In the genomic region with DNA sequence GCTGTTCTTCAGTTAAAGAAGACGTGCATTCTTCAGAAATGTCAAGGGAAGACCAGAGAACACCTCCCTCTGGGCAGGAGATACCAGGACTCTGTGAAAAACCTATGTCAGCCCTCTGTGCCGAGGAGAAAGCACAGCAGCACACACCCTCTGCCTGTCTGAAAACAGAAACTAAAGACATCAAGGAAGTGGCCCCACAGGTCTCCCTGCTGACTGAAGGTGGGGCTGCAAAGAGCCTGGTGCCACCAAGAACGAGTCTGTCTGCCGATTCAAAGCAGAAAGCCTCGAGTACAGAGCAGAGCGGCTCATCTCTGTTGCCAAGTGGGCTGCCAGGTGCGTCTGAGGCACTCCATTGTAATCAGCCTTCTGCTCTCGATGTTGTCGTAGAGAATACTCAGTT, we compare ENCODE assay signal across 9 mouse cellular contexts.
DNase-seq lines count a peak whose midpoint lies in the region; ATAC-seq and TF ChIP-seq lines count a peak whose summit lies in the region.
"Had no signal": no experiment of that assay in that cellular context is flagged by ENCODE, and none has a peak within 500 bp of the region (broad histone marks: within the 10 kb centered on the region; RNA-seq: fewer than 3 reads in every experiment).

No protein-coding gene starts in this region.

- peak overlapping the region; percentile 88 for H3K27ac ChIP-seq in heart, embryonic 12.5 days (ENCODE audit: poor library complexity, severe bottlenecking)
- peak overlapping the region; percentile 12; the same call in 1 of the 2 replicates for H3K27ac ChIP-seq in lung, embryonic 16.5 days (ENCODE audit: low read length)
- no peak overlapping the region for H3K27ac ChIP-seq in hindbrain, postnatal 0 days

- no peaks in the 10 kb centered on the region for H3K27me3 ChIP-seq in heart, embryonic 12.5 days (replicated peaks)
- no peaks in the 10 kb centered on the region for H3K27me3 ChIP-seq in lung, embryonic 16.5 days (ENCODE audit: control insufficient read depth, insufficient read depth, low read depth, low read length)
- no peaks in the 10 kb centered on the region for H3K27me3 ChIP-seq in hindbrain, postnatal 0 days (ENCODE audit: insufficient read depth, low read length)
- H3K27me3 ChIP-seq: lung, embryonic 15.5 days had no signal

- WGBS in heart, embryonic 12.5 days: 61% methylated on average over 9 of the region's 9 CpGs
- 66% methylated on average over 9 of the region's 9 CpGs for WGBS in lung, embryonic 16.5 days
- WGBS in hindbrain, postnatal 0 days: 72% methylated on average over 9 of the region's 9 CpGs

- peaks cover 30% of the 10 kb centered on the region for H3K36me3 ChIP-seq in heart, embryonic 12.5 days
- H3K36me3 ChIP-seq in lung, embryonic 16.5 days (ENCODE audit: control insufficient read depth, insufficient read depth, low read length): peaks cover 22% of the 10 kb centered on the region
- no peaks in the 10 kb centered on the region for H3K36me3 ChIP-seq in hindbrain, postnatal 0 days (ENCODE audit: insufficient read depth, low read length)

- TF ChIP-seq CTCF in hindbrain, postnatal 0 days (IDR thresholded peaks at IDR 0.05; ENCODE audit: low read depth): no peak

- H3K4me3 ChIP-seq in heart, embryonic 12.5 days: no peak overlapping the region
- H3K4me3 ChIP-seq in lung, embryonic 16.5 days (ENCODE audit: low read length): no peak overlapping the region
- no peak overlapping the region for H3K4me3 ChIP-seq in hindbrain, postnatal 0 days (ENCODE audit: low read length)
- H3K4me3 ChIP-seq: lung, embryonic 15.5 days had no signal

- 0 out of 2 replicates have a peak overlapping the region, but pooled peaks have one; percentile 20 for H3K9ac ChIP-seq in heart, embryonic 12.5 days
- no peak overlapping the region for H3K9ac ChIP-seq in lung, embryonic 16.5 days (ENCODE audit: low read length)
- H3K9ac ChIP-seq in hindbrain, postnatal 0 days (replicated peaks; ENCODE audit: low read length): no peak overlapping the region
- H3K9ac ChIP-seq: lung, embryonic 15.5 days had no signal

- H3K4me1 ChIP-seq in heart, embryonic 12.5 days (replicated peaks): peaks cover 57% of the 10 kb centered on the region
- H3K4me1 ChIP-seq in lung, embryonic 16.5 days (replicated peaks; ENCODE audit: control insufficient read depth, insufficient read depth, low read length): peaks cover 24% of the 10 kb centered on the region
- H3K4me1 ChIP-seq in hindbrain, postnatal 0 days (ENCODE audit: insufficient read depth, low read length): no peaks in the 10 kb centered on the region

- 0 out of 2 replicates have a peak overlapping the region, but pooled peaks have one; percentile 7 for H3K4me2 ChIP-seq in heart, embryonic 12.5 days
- H3K4me2 ChIP-seq in lung, embryonic 16.5 days (ENCODE audit: low read depth, low read length): no peak overlapping the region
- H3K4me2 ChIP-seq in hindbrain, postnatal 0 days (ENCODE audit: low read depth, low read length): no peak overlapping the region
- H3K4me2 ChIP-seq: lung, embryonic 15.5 days had no signal

- intact Hi-C loops in left cerebral cortex, postnatal 4 days (cut with DNase I): no loop called here

- ATAC-seq in heart, embryonic 12.5 days (ENCODE audit: insufficient number of reproducible peaks, low FRiP score): no peak
- no peak for ATAC-seq in lung, embryonic 16.5 days (ENCODE audit: low read depth)
- no peak for ATAC-seq in hindbrain, postnatal 0 days

- H3K9me3 ChIP-seq in heart, embryonic 12.5 days (replicated peaks): no peaks in the 10 kb centered on the region
- H3K9me3 ChIP-seq in lung, embryonic 16.5 days (ENCODE audit: control insufficient read depth, low read length): no peaks in the 10 kb centered on the region
- no peaks in the 10 kb centered on the region for H3K9me3 ChIP-seq in hindbrain, postnatal 0 days (ENCODE audit: low read length)
- H3K9me3 ChIP-seq: lung, embryonic 15.5 days had no signal

- peak; percentile 14 for DNase-seq in kidney, postnatal 10 days
- no peak for DNase-seq in kidney, adult 9 months
- DNase-seq in thymus, adult 18-20 months: peak; percentile 65 to 83
- no peak for DNase-seq in left cerebral cortex, postnatal 4 days
- no peak for DNase-seq in hindbrain, postnatal 0 days (ENCODE audit: low spot score)
- no peak for DNase-seq in adrenal gland, postnatal 25 days

Comparison
In these comparisons a context has a peak if more than half of its experiments do, and no peak if none do; other contexts are left out.
1. DNase-seq: peak in kidney, postnatal 10 days (single experiment) and thymus, adult 18-20 months (2 of 2); none in kidney, adult 9 months (single experiment), left cerebral cortex, postnatal 4 days (single experiment), hindbrain, postnatal 0 days (single experiment) and adrenal gland, postnatal 25 days (single experiment).